Mouse (Mus musculus) macrophage (primary cell): ENCODE data around the gene Prss23. TPM values are rescaled to one million over a fixed set of nuclear protein-coding genes. Genes with fewer than 3 reads are reported as not detected.

Experiments used
- H3K27ac ChIP-seq: fragments of 350-480 bp; formaldehyde crosslinking; 2 replicates; pipeline ENCODE4 v1.9.0; 2021
- H3K36me3 ChIP-seq: fragments of 350-480 bp; formaldehyde crosslinking; 2 replicates; pipeline ENCODE4 v1.9.0; 2021; ENCODE audit errors: inconsistent target
- H3K4me3 ChIP-seq: fragments of 350-480 bp; formaldehyde crosslinking; 2 replicates; pipeline ENCODE4 v1.9.0; 2021; ENCODE audit errors: inconsistent target
- H3K79me2 ChIP-seq: fragments of 350-480 bp; formaldehyde crosslinking; 2 replicates; pipeline ENCODE4 v1.9.0; 2021; ENCODE audit errors: inconsistent target
- WGBS: methylation state at CpG from one replicate; pipeline ENCODE4 v1.1.7; 2026; ENCODE audit warnings: inconsistent platforms; ENCODE audit not compliant: missing documents; 5-methylcytosine and 5-hydroxymethylcytosine counted together
- polyA plus RNA-seq: library from polyadenylated mRNA; stranded (reverse); fragments of 250-400 nt; gene quantifications from 3 replicates; pipeline ENCODE4 v1.2.4, GENCODE M21; 2018; ENCODE audit warnings: inconsistent platforms

Gene Prss23
- polyA plus RNA-seq, 1 experiment from 2014 or later, result not detected

- H3K36me3 ChIP-seq, result no peaks in the 10 kb centered on the region
- H3K27ac ChIP-seq, result no peak overlapping the region
- H3K79me2 ChIP-seq, result no peaks in the 10 kb centered on the region
- WGBS, result 53% methylated on average over 10 of the region's 10 CpGs
- no peak overlapping the region for H3K4me3 ChIP-seq
These were observed 63.0 kb downstream of the Prss23 start for GRCm38 (mm10) chr7:89463775-89464592.

GRCm38 (mm10) chr7:89463246-89463645, 63.7 kb downstream of the Prss23 start:
- Histone ChIP-seq H3K4me3 (no peak overlapping the region), H3K79me2 (no peaks in the 10 kb centered on the region), H3K27ac (no peak overlapping the region), H3K36me3 (no peaks in the 10 kb centered on the region)
- 65% methylated on average over 3 of the region's 3 CpGs for WGBS

DNA sequence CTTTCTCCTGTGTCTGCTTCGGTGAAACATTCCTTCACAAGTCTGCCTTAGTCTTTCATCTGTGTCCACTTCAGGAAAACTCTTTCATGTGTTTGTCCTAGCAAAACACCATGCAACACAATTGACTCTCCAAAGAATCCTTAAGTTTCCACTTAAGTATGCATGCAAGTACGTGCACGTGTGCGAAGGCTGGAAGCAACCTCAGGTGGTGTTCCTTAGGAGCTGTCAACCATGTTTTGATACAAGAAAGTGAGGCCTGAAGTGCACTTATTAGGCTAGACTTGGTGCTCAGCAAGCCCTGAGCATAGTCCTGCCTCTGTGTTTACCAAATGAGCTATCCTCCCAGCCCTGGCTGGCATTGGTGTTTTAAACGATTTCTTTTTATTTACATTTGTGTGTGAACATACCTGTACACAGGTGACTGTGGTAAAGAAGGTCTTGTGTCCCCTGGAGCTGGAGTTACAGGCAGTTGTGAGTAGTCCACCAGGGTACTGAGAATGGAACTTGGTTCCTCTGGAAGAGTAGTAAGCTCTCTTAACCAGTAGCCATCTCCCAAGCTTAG, 64.3 kb downstream of the Prss23 start:
- no peak overlapping the region for H3K4me3 ChIP-seq
- H3K27ac ChIP-seq, result no peak overlapping the region
- whole genome bisulfite sequencing, result 100% methylated on average over 5 of the region's 5 CpGs
- H3K79me2 ChIP-seq, result no peaks in the 10 kb centered on the region
- H3K36me3 ChIP-seq, result no peaks in the 10 kb centered on the region

DNA sequence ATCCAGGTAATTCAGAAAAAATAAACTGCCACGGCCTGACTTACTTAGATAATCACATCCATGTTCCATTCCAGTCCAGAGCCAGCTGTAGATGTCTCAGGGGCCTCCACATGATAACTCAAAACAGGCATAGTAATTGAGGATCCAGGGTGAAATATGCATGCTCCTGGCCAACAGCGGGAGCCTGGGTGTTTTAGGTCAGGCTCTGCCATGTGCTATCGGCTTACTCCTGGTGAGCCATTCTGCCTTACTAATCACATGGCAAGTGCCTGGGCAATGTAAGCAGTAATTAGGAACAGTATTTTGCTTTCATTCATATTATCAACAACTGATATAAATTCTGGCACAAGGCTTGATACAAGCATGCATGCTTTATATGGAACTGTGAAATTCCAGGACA, 65.6 kb downstream of the Prss23 start:
- WGBS, result 100% methylated on average over 3 of the region's 3 CpGs
- Histone ChIP-seq H3K27ac (no peak overlapping the region), H3K36me3 (no peaks in the 10 kb centered on the region), H3K79me2 (no peaks in the 10 kb centered on the region), H3K4me3 (no peak overlapping the region)

GRCm38 (mm10) chr7:89460911-89461310, 66.1 kb downstream of the Prss23 start:
- no peaks in the 10 kb centered on the region for H3K36me3 ChIP-seq
- H3K27ac ChIP-seq, result no peak overlapping the region
- H3K79me2 ChIP-seq, result no peaks in the 10 kb centered on the region
- no peak overlapping the region for H3K4me3 ChIP-seq

DNA sequence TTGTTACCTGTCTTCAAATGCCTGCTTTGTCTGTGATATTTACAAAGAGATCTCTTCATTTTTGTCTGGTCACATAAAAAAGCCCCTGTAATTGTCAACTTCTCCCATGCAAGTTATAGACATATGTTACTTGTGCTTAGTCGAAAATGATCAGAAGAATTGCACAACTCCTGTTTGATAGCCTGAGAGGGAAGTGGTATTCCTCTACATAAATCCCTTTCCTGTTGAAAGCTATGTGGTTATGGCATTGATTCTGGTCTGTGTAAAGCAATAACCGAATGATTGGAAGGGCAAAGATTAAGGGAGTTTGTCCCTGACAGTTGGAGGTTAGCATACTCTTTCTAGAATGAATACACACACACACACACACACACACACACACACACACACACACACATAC, 67.3 kb downstream of the Prss23 start:
- Histone ChIP-seq H3K27ac (no peak overlapping the region), H3K36me3 (no peaks in the 10 kb centered on the region), H3K4me3 (no peak overlapping the region), H3K79me2 (no peaks in the 10 kb centered on the region)
- WGBS, result 6% methylated on average over 2 of the region's 2 CpGs

Other genes starting within 250 kb of the Prss23 start
- gene Tmem135, start 123.0 kb downstream of the Prss23 start, polyA plus RNA-seq, result 23.0 to 30.8 TPM (median 30.4 TPM) in 3 replicates
- 0.08 to 0.23 TPM (median 0.09 TPM) in 3 replicates for gene Fzd4, start 122.8 kb downstream of the Prss23 start, polyA plus RNA-seq
- gene Me3, start 105.2 kb upstream of the Prss23 start, polyA plus RNA-seq, result not detected in 3 replicates